Mouse (Mus musculus) intestine, postnatal 0 days (tissue): Measurements from ENCODE around the gene Ftl1. TPM values are rescaled to one million over a fixed set of nuclear protein-coding genes. Genes with fewer than 3 reads are reported as not detected.

Experiments
- ATAC-seq: fragments of 200-750 bp; cut with Nextera tagmentation; 2 replicates; pipeline ENCODE4 v1.8.0; 2017; ENCODE audit warnings: mild to moderate bottlenecking, moderate TSS enrichment, moderate library complexity
- H3K27ac ChIP-seq: fragments of 300-500 bp; sonication (generic); 2 replicates; pipeline ENCODE4 v1.5.1; 2014; ENCODE audit warnings: mild to moderate bottlenecking, low read depth, low read length, moderate library complexity
- H3K27me3 ChIP-seq: fragments of 300-500 bp; sonication (generic); replicated peaks from 2 replicates; pipeline ENCODE4 v1.6.1; 2014; ENCODE audit warnings: low read length, mixed read lengths; ENCODE audit not compliant: control insufficient read depth, insufficient read depth
- H3K36me3 ChIP-seq: fragments of 300-500 bp; sonication (generic); 2 replicates; pipeline ENCODE4 v1.6.1; 2014; ENCODE audit warnings: mild to moderate bottlenecking, moderate library complexity; ENCODE audit not compliant: control insufficient read depth, insufficient read depth
- H3K4me1 ChIP-seq: fragments of 300-500 bp; sonication (generic); replicated peaks from 2 replicates; pipeline ENCODE4 v1.6.1; 2014; ENCODE audit warnings: antibody characterized with exemption, low read length, mixed read lengths; ENCODE audit not compliant: control insufficient read depth, insufficient read depth
- H3K4me2 ChIP-seq: fragments of 300-500 bp; sonication (generic); replicated peaks from 2 replicates; pipeline ENCODE4 v1.6.1; 2014; ENCODE audit warnings: low read depth, mild to moderate bottlenecking, moderate library complexity
- H3K4me3 ChIP-seq: fragments of 300-500 bp; sonication (generic); 2 replicates; pipeline ENCODE4 v1.5.1; 2014; ENCODE audit warnings: low read depth, low read length
- H3K9ac ChIP-seq: fragments of 300-500 bp; sonication (generic); 2 replicates; pipeline ENCODE4 v1.6.1; 2014; ENCODE audit warnings: mild to moderate bottlenecking, low read depth, low read length
- H3K9me3 ChIP-seq: fragments of 300-500 bp; sonication (generic); 2 replicates; pipeline ENCODE4 v1.6.1; 2016; ENCODE audit warnings: mixed run types; ENCODE audit not compliant: control insufficient read depth
- CTCF ChIP-seq: sonication (generic); IDR thresholded peaks from 2 replicates; pipeline ENCODE4 v1.5.1; 2016; ENCODE audit warnings: low read depth, mild to moderate bottlenecking, control low read depth, antibody characterized with exemption, moderate library complexity
- WGBS: fragments of 180-500 bp; shearing (Covaris S2); extraction: QIAGEN DNeasy Blood & Tissue Kit; methylation state at CpG from one replicate; pipeline ENCODE4 v1.1.7; 2014; 5-methylcytosine and 5-hydroxymethylcytosine counted together
- polyA plus RNA-seq: library from polyadenylated mRNA; unstranded; fragments of >200 nt; fragmentation: Nextera tagmentation; extraction: Ambion mirVana; gene quantifications from 2 replicates; pipeline ENCODE4 v1.2.1, GENCODE M21; 2015

Gene Ftl1
- polyA plus RNA-seq, 1 experiment from 2014 or later, result 14,059 TPM

GRCm38 (mm10) chr7:45449974-45450373, 9.7 kb downstream of the Ftl1 start:
- Histone ChIP-seq H3K4me3 (no peak overlapping the region), H3K4me1 (no peaks in the 10 kb centered on the region), H3K4me2 (no peak overlapping the region), H3K9ac (no peak overlapping the region), H3K27me3 (no peaks in the 10 kb centered on the region), H3K9me3 (no peaks in the 10 kb centered on the region), H3K27ac (no peak overlapping the region), H3K36me3 (peaks cover 35% of the 10 kb centered on the region; the same call in 1 of the 2 replicates)
- ATAC-seq, result no peak
- TF ChIP-seq CTCF, result no peak
- 90% methylated on average over 1 of the region's 1 CpGs for WGBS

- Histone ChIP-seq H3K27ac (no peak overlapping the region), H3K36me3 (peaks cover 40% of the 10 kb centered on the region)
- WGBS, result 44% methylated on average over 11 of the region's 11 CpGs
These were observed 12.2 kb downstream of the Ftl1 start for GRCm38 (mm10) chr7:45447325-45447990.

GRCm38 (mm10) chr7:45446589-45446988, 13.1 kb downstream of the Ftl1 start:
- H3K4me2 ChIP-seq, result no peak overlapping the region
- no peaks in the 10 kb centered on the region for H3K9me3 ChIP-seq
- H3K4me3 ChIP-seq, result no peak overlapping the region
- no peak overlapping the region for H3K27ac ChIP-seq
- H3K27me3 ChIP-seq, result no peaks in the 10 kb centered on the region
- no peaks in the 10 kb centered on the region for H3K4me1 ChIP-seq
- no peak overlapping the region for H3K9ac ChIP-seq
- no peak for TF ChIP-seq CTCF
- ATAC-seq, result no peak
- H3K36me3 ChIP-seq, result peaks cover 33% of the 10 kb centered on the region

More at GRCm38 (mm10) chr7:45447325-45447990, 12.2 kb downstream of the Ftl1 start:
- H3K4me3 ChIP-seq, result no peak overlapping the region
- H3K4me2 ChIP-seq, result no peak overlapping the region
- H3K27me3 ChIP-seq, result no peaks in the 10 kb centered on the region
- TF ChIP-seq CTCF, result peak; percentile 78
- ATAC-seq, result no peak
- H3K9me3 ChIP-seq, result no peaks in the 10 kb centered on the region
- H3K9ac ChIP-seq, result no peak overlapping the region
- H3K4me1 ChIP-seq, result no peaks in the 10 kb centered on the region

GRCm38 (mm10) chr7:45443526-45444420, 15.9 kb downstream of the Ftl1 start:
- 73% methylated on average over 22 of the region's 22 CpGs for WGBS
- no peaks in the 10 kb centered on the region for H3K27me3 ChIP-seq
- no peak for TF ChIP-seq CTCF
- no peak overlapping the region for H3K9ac ChIP-seq
- no peak overlapping the region for H3K4me3 ChIP-seq
- no peak overlapping the region for H3K4me2 ChIP-seq
- no peak for ATAC-seq
- H3K27ac ChIP-seq, result no peak overlapping the region
- H3K36me3 ChIP-seq, result peaks cover 43% of the 10 kb centered on the region
- no peaks in the 10 kb centered on the region for H3K9me3 ChIP-seq
- no peaks in the 10 kb centered on the region for H3K4me1 ChIP-seq

GRCm38 (mm10) chr7:45437521-45438276, 22.0 kb downstream of the Ftl1 start, which contains the start of gene Ruvbl2:
Gene Ruvbl2, minus strand, starts transcription at chr7:45438096.
- Histone ChIP-seq H3K9me3 (no peaks in the 10 kb centered on the region), H3K27me3 (no peaks in the 10 kb centered on the region), H3K27ac (no peak within 1 kb of the TSS), H3K4me2 (peak within 1 kb of the TSS; percentile 37), H3K36me3 (peaks cover 25% of the 10 kb centered on the region), H3K4me1 (peaks cover 4% of the 10 kb centered on the region; the same call in 1 of the 2 replicates), H3K4me3 (no peak within 1 kb of the TSS), H3K9ac (no peak within 1 kb of the TSS)
- 30% methylated on average over 19 of the region's 19 CpGs for WGBS
- TF ChIP-seq CTCF, result peak; percentile 68
- no peak for ATAC-seq

GRCm38 (mm10) chr7:45437046-45437445, 22.6 kb downstream of the Ftl1 start:
- Histone ChIP-seq H3K4me1 (peaks cover 4% of the 10 kb centered on the region; the same call in 1 of the 2 replicates), H3K9ac (no peak overlapping the region), H3K27ac (no peak overlapping the region), H3K27me3 (no peaks in the 10 kb centered on the region), H3K4me2 (no peak overlapping the region), H3K36me3 (peaks cover 25% of the 10 kb centered on the region), H3K4me3 (no peak overlapping the region), H3K9me3 (no peaks in the 10 kb centered on the region)
- ATAC-seq, result no peak
- TF ChIP-seq CTCF, result no peak
- 63% methylated on average over 6 of the region's 6 CpGs for WGBS
